Mouse (Mus musculus) cerebellum, adult 8-10 months (tissue): ENCODE measurements around the gene Stk40.
A peak's percentile ranks its signal among the peaks of the same experiment; 100 is the strongest.
"Not testable (repeated sequence)": the region's sequence is repeated elsewhere in the genome, so short reads cannot be mapped to it uniquely, and the experiment has no call there.

Experiments used
- DNase-seq: peaks from one replicate; pipeline ENCODE4 v3.0.0; 2022

The Stk40 gene

GRCm38 (mm10) chr4:126103590-126104068 is at the start of gene Stk40:
Gene Stk40 (plus strand): TSS chr4:126103957.
- peak; percentile 94 for DNase-seq

- DNase-seq, result no peak
These were observed 46.3 kb upstream of the Stk40 start for GRCm38 (mm10) chr4:126057207-126058133.

- DNase-seq, result peak; percentile 84
These were observed 45.4 kb upstream of the Stk40 start, which contains the start of gene Oscp1 for GRCm38 (mm10) chr4:126058134-126058996. Gene Oscp1 (plus strand): TSS chr4:126058565.

GRCm38 (mm10) chr4:126058997-126059362 is 44.8 kb upstream of the Stk40 start:
- DNase-seq, result no peak

GRCm38 (mm10) chr4:126062856-126063255 is 40.9 kb upstream of the Stk40 start:
- DNase-seq, result no peak

GRCm38 (mm10) chr4:126065241-126065640 is 38.5 kb upstream of the Stk40 start:
- no peak for DNase-seq

- DNase-seq, result no peak
These were observed 36.2 kb upstream of the Stk40 start for GRCm38 (mm10) chr4:126067401-126068077.

DNA sequence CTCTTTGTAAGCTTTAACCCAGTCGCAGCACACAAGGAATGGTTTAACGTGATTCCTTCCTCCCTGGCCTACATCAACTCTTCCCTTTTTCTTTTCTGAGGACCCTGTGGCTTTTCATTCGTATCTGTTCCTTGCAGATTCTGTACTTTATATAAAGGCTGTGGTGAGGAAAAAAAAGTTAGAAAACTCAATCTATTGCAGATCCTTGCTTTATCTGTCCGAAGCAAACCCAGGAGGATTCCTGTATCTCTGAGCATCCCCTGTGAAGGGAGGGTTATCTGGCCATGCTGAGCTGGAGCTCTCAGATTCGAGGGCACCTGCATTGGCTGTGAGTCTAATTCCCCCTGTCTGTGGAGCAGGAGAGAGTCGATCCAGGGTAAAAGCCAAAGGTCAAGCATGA is 34.9 kb upstream of the Stk40 start:
- no peak for DNase-seq

- DNase-seq, result no peak
These were observed 25.9 kb upstream of the Stk40 start for GRCm38 (mm10) chr4:126077833-126078232.

GRCm38 (mm10) chr4:126079266-126079665 is 24.5 kb upstream of the Stk40 start:
- no peak for DNase-seq

DNA sequence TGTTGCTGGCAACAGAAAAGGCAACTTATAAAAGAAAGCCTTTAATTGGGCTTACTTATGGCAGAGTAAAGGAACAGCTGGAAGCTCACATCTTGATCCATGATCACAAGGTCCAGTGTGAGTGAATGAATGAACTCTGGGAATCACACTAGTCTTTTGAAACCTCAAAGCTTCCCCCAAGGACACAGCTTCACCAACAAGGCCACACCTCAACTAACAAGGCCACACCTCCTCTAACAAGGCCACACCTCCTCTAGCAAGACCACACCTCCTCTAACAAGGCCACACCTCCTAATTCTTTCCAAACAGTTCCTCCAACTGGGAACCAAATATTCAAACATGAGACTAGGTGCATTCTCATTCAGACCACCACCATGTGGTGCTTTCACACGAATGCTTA is 22.2 kb upstream of the Stk40 start:
- no peak for DNase-seq

GRCm38 (mm10) chr4:126083021-126083420 is 20.7 kb upstream of the Stk40 start:
- no peak for DNase-seq

DNA sequence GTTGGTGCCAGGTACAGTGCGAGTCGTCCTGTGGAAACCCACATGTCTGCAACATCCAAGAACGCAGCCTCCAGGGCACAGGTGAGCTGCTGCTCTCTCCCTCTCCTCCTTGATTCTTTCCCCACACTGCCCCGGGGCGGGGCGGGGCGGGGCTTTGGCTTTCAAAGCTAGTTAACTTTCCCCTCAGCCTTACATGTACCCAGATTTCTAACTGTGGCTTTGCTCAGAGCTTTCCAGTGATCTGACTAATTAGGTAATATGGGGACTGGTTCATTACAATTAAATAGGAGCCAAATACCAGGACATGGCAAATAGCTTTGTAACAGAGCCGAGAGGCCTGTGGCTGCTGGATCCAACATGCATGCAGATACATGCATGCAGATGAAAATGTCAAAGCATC is 19.4 kb upstream of the Stk40 start:
- no peak for DNase-seq

- DNase-seq, result peak; percentile 86
These were observed 17.7 kb upstream of the Stk40 start for GRCm38 (mm10) chr4:126085996-126086576.

GRCm38 (mm10) chr4:126090101-126090847 is 13.5 kb upstream of the Stk40 start:
- DNase-seq, result no peak

DNA sequence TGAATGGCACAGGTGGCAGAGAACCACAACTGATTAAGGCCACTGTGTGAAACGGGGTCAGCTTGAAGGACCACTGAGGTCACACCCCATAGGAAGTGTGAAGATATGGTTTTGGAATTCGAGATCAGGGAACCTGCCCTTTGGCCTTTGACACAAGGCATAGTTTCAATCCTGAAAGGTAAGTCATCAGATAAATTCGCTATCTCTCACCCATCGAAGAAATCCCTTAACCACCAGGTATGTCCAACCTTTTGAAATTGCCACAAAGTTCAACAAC is 13.0 kb upstream of the Stk40 start:
- no peak for DNase-seq

DNA sequence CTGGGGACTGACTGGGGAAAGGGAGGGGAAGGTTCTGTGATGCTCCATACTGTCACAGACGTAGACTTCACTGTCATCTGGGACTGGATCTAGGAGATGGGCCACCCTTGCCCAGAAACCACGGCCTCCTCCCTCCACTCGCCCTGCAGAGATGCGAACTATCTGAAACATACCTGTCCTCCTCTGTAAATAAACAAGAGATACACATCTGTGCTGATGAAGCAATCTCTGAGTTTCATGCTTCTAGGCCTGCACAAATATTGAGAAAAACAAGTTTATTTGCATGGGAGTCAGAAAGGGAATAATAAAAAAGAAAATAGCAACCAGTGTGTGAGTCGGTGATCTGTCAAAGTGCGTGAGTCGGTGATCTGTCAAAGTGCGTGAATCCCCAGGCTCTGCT is 11.9 kb upstream of the Stk40 start:
- DNase-seq, result no peak

- DNase-seq, result not testable (repeated sequence)
These were observed 7.9 kb upstream of the Stk40 start for GRCm38 (mm10) chr4:126095622-126096430.

DNA sequence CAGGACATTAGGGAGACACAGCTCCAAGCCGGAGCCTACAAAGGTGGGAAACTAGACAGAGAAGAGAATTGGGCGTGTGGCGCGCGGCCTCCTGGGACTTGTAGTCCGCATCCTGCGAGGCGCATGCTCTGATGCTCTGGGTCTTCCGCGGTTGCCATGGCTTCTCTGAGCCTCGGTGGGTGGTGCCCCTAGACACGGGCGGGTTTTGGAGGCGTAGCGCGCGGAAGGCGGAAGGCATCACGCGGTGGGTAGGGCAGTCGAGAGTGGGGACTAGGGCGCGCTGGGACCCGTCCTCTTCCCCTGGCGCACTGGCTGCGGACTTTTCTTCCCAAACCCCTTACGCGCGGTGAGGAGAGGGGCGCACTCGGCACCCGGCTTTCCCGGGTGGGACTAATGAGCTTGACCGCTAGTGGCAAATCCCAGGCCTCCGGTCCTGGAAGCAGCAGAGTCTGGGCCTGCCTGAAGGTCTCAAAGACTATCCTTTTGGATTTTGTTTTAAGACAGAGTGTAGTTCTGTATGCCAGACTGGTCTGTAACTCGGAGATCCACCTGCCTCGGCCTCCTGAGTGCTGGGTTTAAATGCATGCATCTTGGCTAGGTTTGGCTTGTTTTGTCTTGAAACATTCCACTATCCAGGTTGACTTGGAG is 7.2 kb upstream of the Stk40 start, which contains the start of gene Lsm10:
Gene Lsm10 (plus strand): TSS at position 160 of the 648 bp plus-strand sequence.
- DNase-seq, result peak; percentile 89

GRCm38 (mm10) chr4:126097711-126098253 is 6.0 kb upstream of the Stk40 start:
- peak; percentile 25 for DNase-seq
